Mouse (Mus musculus): ENCODE data around the gene March6. TPM values are rescaled to one million over a fixed set of nuclear protein-coding genes. Genes with fewer than 3 reads are reported as not detected.

March6 gene
- 10.4 and 11.2 TPM in 2 replicates for polyA plus RNA-seq (2012; rRNA removed)

GRCm38 (mm10) chr15:31530659-31531445 lies at the start of gene March6:
Gene March6, minus strand, starts transcription at chr15:31531053.

GRCm38 (mm10) chr15:31565184-31565583 lies 34.3 kb upstream of the March6 start, which contains the start of gene Cmbl:
Gene Cmbl, plus strand, starts transcription at chr15:31565389.

GRCm38 (mm10) chr15:31453098-31453916 lies 77.5 kb downstream of the March6 start, which contains the start of gene Ropn1l:
Gene Ropn1l, minus strand, starts transcription at chr15:31453737.

Other genes starting within 250 kb of the March6 start
- 0.68 and 0.70 TPM in 2 replicates for gene Ankrd33b, start 163.3 kb downstream of the March6 start, polyA plus RNA-seq (2012; rRNA removed)
- 0.24 and 0.32 TPM in 2 replicates for gene Ropn1l, start 77.3 kb downstream of the March6 start, polyA plus RNA-seq (2012; rRNA removed)
- 41.3 and 56.6 TPM in 2 replicates for gene Cmbl, start 34.3 kb upstream of the March6 start, polyA plus RNA-seq (2012; rRNA removed)
- gene Cct5, start 70.8 kb upstream of the March6 start, polyA plus RNA-seq (2012; rRNA removed): 61.2 and 69.2 TPM in 2 replicates
- 6.3 and 6.8 TPM in 2 replicates for gene Fam173b, start 70.8 kb upstream of the March6 start, polyA plus RNA-seq (2012; rRNA removed)

Data from colon, adult 2 months (tissue).